Mouse (Mus musculus): ENCODE measurements around the gene Mcoln1. TPM values are rescaled to one million over a fixed set of nuclear protein-coding genes. Genes with fewer than 3 reads are reported as not detected.

Gene Mcoln1
- polyA plus RNA-seq, 1 experiment from 2014 or later: 129 TPM

DNA sequence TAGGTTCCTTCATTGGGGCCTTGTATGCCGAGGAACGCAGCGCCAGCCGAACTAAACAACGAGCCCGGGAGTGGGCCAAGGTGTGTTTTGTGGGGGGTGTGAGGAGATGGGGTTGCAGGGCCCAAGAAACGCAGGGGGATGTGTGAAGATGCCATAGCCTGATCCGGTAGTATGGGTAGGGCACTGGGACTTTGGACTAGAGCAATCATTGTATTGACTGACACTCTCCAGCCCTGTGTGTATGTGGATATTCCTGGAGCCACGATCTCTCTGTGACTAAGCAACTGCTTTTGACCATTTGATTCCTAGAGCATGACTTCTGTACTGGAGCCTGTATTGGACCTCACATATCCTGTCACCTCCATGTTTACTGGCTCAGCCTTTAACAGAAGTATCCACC, 36.7 kb downstream of the Mcoln1 start:
- Histone ChIP-seq H3K27ac (ENCODE audit: low read length) (no peak overlapping the region), H3K4me2 (ENCODE audit: low read length) (no peak overlapping the region), H3K27me3 (ENCODE audit: control insufficient read depth, insufficient read depth, low read depth, low read length) (no peaks in the 10 kb centered on the region), H3K9me3 (replicated peaks; ENCODE audit: control insufficient read depth, low read length, poor library complexity, severe bottlenecking) (no peaks in the 10 kb centered on the region), H3K4me1 (ENCODE audit: control insufficient read depth, insufficient read depth, low read length) (no peaks in the 10 kb centered on the region), H3K9ac (ENCODE audit: low read depth, low read length) (no peak overlapping the region), H3K4me3 (ENCODE audit: low read depth, low read length) (no peak overlapping the region), H3K36me3 (ENCODE audit: control insufficient read depth, insufficient read depth, low read length) (peaks cover 56% of the 10 kb centered on the region)
- WGBS: 93% methylated on average over 9 of the region's 9 CpGs
- no peak for ATAC-seq

DNA sequence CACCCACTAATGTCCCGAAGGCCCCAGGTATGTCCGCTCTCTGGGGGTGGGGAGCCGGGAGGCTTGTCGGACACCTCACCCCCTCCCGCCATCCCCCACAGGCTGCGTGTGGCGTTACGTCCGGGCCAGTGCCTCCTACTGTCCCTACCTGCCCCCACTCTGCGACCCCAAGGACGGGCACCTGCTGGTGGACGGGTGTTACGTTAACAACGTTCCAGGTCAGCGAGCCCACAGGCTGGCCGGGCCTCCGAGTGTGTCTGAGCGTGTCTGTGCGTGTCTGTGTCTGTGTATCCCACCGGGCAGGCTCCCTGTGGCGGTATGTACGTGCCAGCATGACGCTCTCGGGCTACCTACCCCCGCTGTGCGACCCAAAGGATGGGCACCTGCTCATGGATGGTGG, 37.4 kb downstream of the Mcoln1 start:
- peaks cover 60% of the 10 kb centered on the region for H3K36me3 ChIP-seq (ENCODE audit: control insufficient read depth, insufficient read depth, low read length)
- no peak overlapping the region for H3K4me2 ChIP-seq (ENCODE audit: low read length)
- no peak for ATAC-seq
- no peak overlapping the region for H3K27ac ChIP-seq (ENCODE audit: low read length)
- 95% methylated on average over 25 of the region's 26 CpGs for WGBS
- H3K4me3 ChIP-seq (ENCODE audit: low read depth, low read length): no peak overlapping the region
- no peaks in the 10 kb centered on the region for H3K9me3 ChIP-seq (replicated peaks; ENCODE audit: control insufficient read depth, low read length, poor library complexity, severe bottlenecking)
- no peaks in the 10 kb centered on the region for H3K4me1 ChIP-seq (ENCODE audit: control insufficient read depth, insufficient read depth, low read length)
- H3K9ac ChIP-seq (ENCODE audit: low read depth, low read length): no peak overlapping the region
- no peaks in the 10 kb centered on the region for H3K27me3 ChIP-seq (ENCODE audit: control insufficient read depth, insufficient read depth, low read depth, low read length)

GRCm38 (mm10) chr8:3539146-3539545, 38.9 kb downstream of the Mcoln1 start:
- Histone ChIP-seq H3K4me1 (ENCODE audit: control insufficient read depth, insufficient read depth, low read length) (no peaks in the 10 kb centered on the region), H3K4me2 (ENCODE audit: low read length) (no peak overlapping the region), H3K36me3 (ENCODE audit: control insufficient read depth, insufficient read depth, low read length) (peaks cover 64% of the 10 kb centered on the region), H3K27ac (ENCODE audit: low read length) (no peak overlapping the region), H3K9ac (ENCODE audit: low read depth, low read length) (no peak overlapping the region), H3K27me3 (ENCODE audit: control insufficient read depth, insufficient read depth, low read depth, low read length) (no peaks in the 10 kb centered on the region), H3K4me3 (ENCODE audit: low read depth, low read length) (no peak overlapping the region), H3K9me3 (replicated peaks; ENCODE audit: control insufficient read depth, low read length, poor library complexity, severe bottlenecking) (no peaks in the 10 kb centered on the region)
- 87% methylated on average over 7 of the region's 7 CpGs for WGBS
- no peak for ATAC-seq

DNA sequence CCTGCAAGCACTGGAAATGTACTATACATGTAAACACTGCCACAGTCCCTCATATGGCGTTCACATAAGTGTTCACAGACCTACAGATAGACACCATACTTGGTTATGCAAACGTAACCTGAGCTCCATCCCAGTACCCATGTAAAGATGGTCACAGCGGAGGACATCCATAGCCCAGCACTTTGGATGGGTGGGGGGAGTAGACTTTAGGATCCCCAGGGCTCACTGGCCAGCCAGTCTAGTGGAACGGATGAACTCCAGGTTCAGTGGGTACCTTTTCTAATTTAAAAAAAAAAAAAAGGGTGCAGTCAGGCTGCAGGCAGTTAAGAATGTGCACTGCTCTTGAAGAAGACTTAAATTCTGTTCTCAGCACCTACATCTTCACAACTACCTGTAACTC, 39.8 kb downstream of the Mcoln1 start:
- WGBS: 96% methylated on average over 4 of the region's 4 CpGs
- H3K36me3 ChIP-seq (ENCODE audit: control insufficient read depth, insufficient read depth, low read length): peaks cover 71% of the 10 kb centered on the region
- no peaks in the 10 kb centered on the region for H3K9me3 ChIP-seq (replicated peaks; ENCODE audit: control insufficient read depth, low read length, poor library complexity, severe bottlenecking)
- H3K27ac ChIP-seq (ENCODE audit: low read length): no peak overlapping the region
- H3K4me2 ChIP-seq (ENCODE audit: low read length): no peak overlapping the region
- no peak overlapping the region for H3K9ac ChIP-seq (ENCODE audit: low read depth, low read length)
- no peak overlapping the region for H3K4me3 ChIP-seq (ENCODE audit: low read depth, low read length)
- no peak for ATAC-seq
- H3K27me3 ChIP-seq (ENCODE audit: control insufficient read depth, insufficient read depth, low read depth, low read length): no peaks in the 10 kb centered on the region
- H3K4me1 ChIP-seq (ENCODE audit: control insufficient read depth, insufficient read depth, low read length): no peaks in the 10 kb centered on the region

- ATAC-seq: no peak
- WGBS: 89% methylated on average over 2 of the region's 2 CpGs
- H3K27ac ChIP-seq (ENCODE audit: low read length): no peak overlapping the region
Measured at GRCm38 (mm10) chr8:3546511-3546910, 46.3 kb downstream of the Mcoln1 start.

DNA sequence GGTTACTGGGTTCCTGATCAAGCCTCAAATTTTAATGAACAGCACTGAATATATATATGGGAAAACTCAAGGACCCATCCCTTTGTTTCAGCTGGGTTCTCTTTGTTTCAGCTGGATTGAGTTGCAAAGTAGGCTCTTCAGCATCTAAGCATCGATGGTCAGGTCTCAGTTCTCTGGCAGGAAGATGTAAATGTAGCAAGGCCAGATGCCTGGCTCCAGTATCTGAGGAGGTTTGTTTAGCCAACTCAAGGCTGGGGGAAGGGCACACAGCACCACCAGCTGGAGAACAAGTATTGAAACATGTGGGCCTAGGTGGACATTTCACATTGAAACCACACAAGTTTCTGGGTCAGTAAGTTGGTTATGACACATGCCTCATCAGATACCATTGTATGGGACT, 52.0 kb downstream of the Mcoln1 start:
- no peak overlapping the region for H3K9ac ChIP-seq (ENCODE audit: low read depth, low read length)

More at GRCm38 (mm10) chr8:3546511-3546910, 46.3 kb downstream of the Mcoln1 start:
- H3K4me3 ChIP-seq (ENCODE audit: low read depth, low read length): no peak overlapping the region
- H3K36me3 ChIP-seq (ENCODE audit: control insufficient read depth, insufficient read depth, low read length): peaks cover 25% of the 10 kb centered on the region
- H3K27me3 ChIP-seq (ENCODE audit: control insufficient read depth, insufficient read depth, low read depth, low read length): no peaks in the 10 kb centered on the region
- H3K9ac ChIP-seq (ENCODE audit: low read depth, low read length): no peak overlapping the region
- H3K4me2 ChIP-seq (ENCODE audit: low read length): no peak overlapping the region
- no peaks in the 10 kb centered on the region for H3K4me1 ChIP-seq (ENCODE audit: control insufficient read depth, insufficient read depth, low read length)
- H3K9me3 ChIP-seq (replicated peaks; ENCODE audit: control insufficient read depth, low read length, poor library complexity, severe bottlenecking): no peaks in the 10 kb centered on the region

GRCm38 (mm10) chr8:3556114-3556513, 55.9 kb downstream of the Mcoln1 start:
- Histone ChIP-seq H3K4me2 (ENCODE audit: low read length) (no peak overlapping the region), H3K9ac (ENCODE audit: low read depth, low read length) (no peak overlapping the region), H3K4me1 (ENCODE audit: control insufficient read depth, insufficient read depth, low read length) (no peaks in the 10 kb centered on the region), H3K27ac (ENCODE audit: low read length) (no peak overlapping the region), H3K9me3 (replicated peaks; ENCODE audit: control insufficient read depth, low read length, poor library complexity, severe bottlenecking) (no peaks in the 10 kb centered on the region), H3K36me3 (ENCODE audit: control insufficient read depth, insufficient read depth, low read length) (no peaks in the 10 kb centered on the region), H3K4me3 (ENCODE audit: low read depth, low read length) (no peak overlapping the region), H3K27me3 (ENCODE audit: control insufficient read depth, insufficient read depth, low read depth, low read length) (no peaks in the 10 kb centered on the region)
- ATAC-seq: peak; percentile 96
- WGBS: 67% methylated on average over 4 of the region's 4 CpGs

More for the DNA sequence above, 52.0 kb downstream of the Mcoln1 start:
- no peak overlapping the region for H3K27ac ChIP-seq (ENCODE audit: low read length)
- H3K4me2 ChIP-seq (ENCODE audit: low read length): no peak overlapping the region
- H3K4me3 ChIP-seq (ENCODE audit: low read depth, low read length): no peak overlapping the region
- ATAC-seq: no peak
- no peaks in the 10 kb centered on the region for H3K36me3 ChIP-seq (ENCODE audit: control insufficient read depth, insufficient read depth, low read length)
- H3K4me1 ChIP-seq (ENCODE audit: control insufficient read depth, insufficient read depth, low read length): no peaks in the 10 kb centered on the region
- H3K27me3 ChIP-seq (ENCODE audit: control insufficient read depth, insufficient read depth, low read depth, low read length): no peaks in the 10 kb centered on the region
- 97% methylated on average over 1 of the region's 1 CpGs for WGBS
- no peaks in the 10 kb centered on the region for H3K9me3 ChIP-seq (replicated peaks; ENCODE audit: control insufficient read depth, low read length, poor library complexity, severe bottlenecking)

Other genes with a start within 250 kb of the Mcoln1 start
- gene Insr, start 220.8 kb upstream of the Mcoln1 start, polyA plus RNA-seq (2015; fragmentation: Nextera tagmentation; extraction: Ambion mirVana): 48.6 and 54.1 TPM in 2 replicates
- gene A430078G23Rik, start 147.0 kb upstream of the Mcoln1 start, polyA plus RNA-seq (2015; fragmentation: Nextera tagmentation; extraction: Ambion mirVana): not detected in 2 replicates
- 12.0 and 12.1 TPM in 2 replicates for gene Arhgef18, start 107.5 kb upstream of the Mcoln1 start, polyA plus RNA-seq (2015; fragmentation: Nextera tagmentation; extraction: Ambion mirVana)
- gene Pex11g, start 32.8 kb upstream of the Mcoln1 start, polyA plus RNA-seq (2015; fragmentation: Nextera tagmentation; extraction: Ambion mirVana): 4.5 and 5.0 TPM in 2 replicates
- 0.31 and 0.46 TPM in 2 replicates for gene Tex45, start 29.6 kb upstream of the Mcoln1 start, polyA plus RNA-seq (2015; fragmentation: Nextera tagmentation; extraction: Ambion mirVana)
- 65.8 and 75.3 TPM in 2 replicates for gene Zfp358, start 7.3 kb upstream of the Mcoln1 start, polyA plus RNA-seq (2015; fragmentation: Nextera tagmentation; extraction: Ambion mirVana)
- gene Pnpla6, start 14.9 kb downstream of the Mcoln1 start, polyA plus RNA-seq (2015; fragmentation: Nextera tagmentation; extraction: Ambion mirVana): 43.6 and 49.8 TPM in 2 replicates
- gene C330021F23Rik, start 67.5 kb downstream of the Mcoln1 start, polyA plus RNA-seq (2015; fragmentation: Nextera tagmentation; extraction: Ambion mirVana): 0.39 and 0.60 TPM in 2 replicates
- 45.1 and 48.7 TPM in 2 replicates for gene Camsap3, start 86.8 kb downstream of the Mcoln1 start, polyA plus RNA-seq (2015; fragmentation: Nextera tagmentation; extraction: Ambion mirVana)
- gene Xab2, start 120.9 kb downstream of the Mcoln1 start, polyA plus RNA-seq (2015; fragmentation: Nextera tagmentation; extraction: Ambion mirVana): 51.8 and 52.4 TPM in 2 replicates
- gene Pet100, start 121.1 kb downstream of the Mcoln1 start, polyA plus RNA-seq (2015; fragmentation: Nextera tagmentation; extraction: Ambion mirVana): 63.5 and 68.0 TPM in 2 replicates
- gene Pcp2, start 125.1 kb downstream of the Mcoln1 start, polyA plus RNA-seq (2015; fragmentation: Nextera tagmentation; extraction: Ambion mirVana): 1.7 and 2.5 TPM in 2 replicates
- 41.4 and 46.2 TPM in 2 replicates for gene Stxbp2, start 130.5 kb downstream of the Mcoln1 start, polyA plus RNA-seq (2015; fragmentation: Nextera tagmentation; extraction: Ambion mirVana)
- gene Retn, start 155.3 kb downstream of the Mcoln1 start, polyA plus RNA-seq (2015; fragmentation: Nextera tagmentation; extraction: Ambion mirVana): 0.33 and 1.0 TPM in 2 replicates
- 0.19 and 0.24 TPM in 2 replicates for gene Mcemp1, start 165.3 kb downstream of the Mcoln1 start, polyA plus RNA-seq (2015; fragmentation: Nextera tagmentation; extraction: Ambion mirVana)
- 16.8 and 20.9 TPM in 2 replicates for gene Fcor, start 171.9 kb downstream of the Mcoln1 start, polyA plus RNA-seq (2015; fragmentation: Nextera tagmentation; extraction: Ambion mirVana)
- gene Trappc5, start 175.8 kb downstream of the Mcoln1 start, polyA plus RNA-seq (2015; fragmentation: Nextera tagmentation; extraction: Ambion mirVana): 71.6 and 72.5 TPM in 2 replicates
- gene Fcer2a, start 193.7 kb downstream of the Mcoln1 start, polyA plus RNA-seq (2015; fragmentation: Nextera tagmentation; extraction: Ambion mirVana): 0.57 and 0.63 TPM in 2 replicates
- not detected in 2 replicates for gene Clec4g, start 220.2 kb downstream of the Mcoln1 start, polyA plus RNA-seq (2015; fragmentation: Nextera tagmentation; extraction: Ambion mirVana)
- gene Cd209a, start 248.5 kb downstream of the Mcoln1 start, polyA plus RNA-seq (2015; fragmentation: Nextera tagmentation; extraction: Ambion mirVana): not detected in 2 replicates

Data from midbrain, embryonic 16.5 days (tissue).